ENCODE assay signal across 15 mouse cellular contexts in genomic region chr5:122715723-122716122, GRCm38 (mm10).
"Had no signal": no experiment of that assay in that cellular context is flagged by ENCODE, and none has a peak within 500 bp of the region (broad histone marks: within the 10 kb centered on the region; RNA-seq: fewer than 3 reads in every experiment).

No protein-coding gene starts in this region.

- DNase-seq: lung, adult 2 months; lung, postnatal 14 days; lung, postnatal 36 days; right cerebral cortex, postnatal 14 days; thymus, adult 18-20 months; thymus, postnatal 14 days; thymus, postnatal 36 days had no signal

- ATAC-seq: lung, postnatal 0 days; midbrain, embryonic 13.5 days; midbrain, embryonic 15.5 days had no signal

- H3K27me3 ChIP-seq: lung, embryonic 15.5 days; megakaryocyte, embryonic 14.5 days; midbrain, embryonic 13.5 days; midbrain, embryonic 15.5 days; neural tube, embryonic 12.5 days had no signal

- H3K27ac ChIP-seq: lung, embryonic 15.5 days; macrophage; midbrain, embryonic 13.5 days; midbrain, embryonic 15.5 days; neural tube, embryonic 12.5 days had no signal

- H3K36me3 ChIP-seq: lung, embryonic 15.5 days; midbrain, embryonic 13.5 days; midbrain, embryonic 15.5 days; neural tube, embryonic 12.5 days had no signal

- H3K4me2 ChIP-seq: lung, embryonic 15.5 days; midbrain, embryonic 11.5 days; midbrain, embryonic 13.5 days; midbrain, embryonic 15.5 days; neural tube, embryonic 12.5 days had no signal

- H3K4me3 ChIP-seq: lung, embryonic 15.5 days; megakaryocyte, embryonic 14.5 days; midbrain, embryonic 13.5 days; midbrain, embryonic 15.5 days; neural tube, embryonic 12.5 days had no signal

- H3K9me3 ChIP-seq: lung, embryonic 15.5 days; midbrain, embryonic 13.5 days; midbrain, embryonic 15.5 days had no signal

- H3K4me1 ChIP-seq: megakaryocyte, embryonic 14.5 days; midbrain, embryonic 13.5 days; midbrain, embryonic 15.5 days; neural tube, embryonic 12.5 days had no signal

- H3K9ac ChIP-seq: lung, embryonic 15.5 days; midbrain, embryonic 13.5 days; midbrain, embryonic 15.5 days; neural tube, embryonic 12.5 days had no signal
